Mouse (Mus musculus): ENCODE measurements at regions not wholly inside any gene's neighbourhood (a gene's known extent, or its start where the extent isn't known, plus 50 kb on each side); places are given as distances from the start of the nearest gene placed in this dataset.
A peak's percentile ranks its signal among the peaks of the same experiment; 100 is the strongest.

DNA sequence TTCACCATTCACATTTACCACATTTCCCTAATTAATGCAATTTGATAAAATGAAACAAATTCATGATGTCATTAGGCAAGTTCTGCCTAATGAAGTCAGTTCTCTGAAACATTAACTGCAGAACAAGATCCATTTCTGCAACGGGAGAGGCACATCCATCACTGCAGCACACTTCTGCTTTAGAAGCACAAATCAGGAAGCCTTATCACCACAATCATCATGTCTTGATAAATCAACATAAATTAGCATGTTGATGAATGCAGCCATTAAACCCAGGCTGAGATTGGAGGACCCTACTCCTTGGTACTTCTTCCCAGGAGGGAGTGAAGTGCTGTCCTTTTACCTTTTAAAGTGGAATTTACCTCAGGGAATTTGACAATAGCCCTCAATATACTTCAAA, 1195.4 kb downstream of the Defb40 start:
- ATAC-seq (ENCODE audit: insufficient read depth, low FRiP score, low read depth), result no peak
- no peak overlapping the region for H3K9ac ChIP-seq
- H3K9me3 ChIP-seq, result no peaks in the 10 kb centered on the region
- WGBS, result 50% methylated on average over 1 of the region's 1 CpGs
- H3K27ac ChIP-seq, result no peak overlapping the region
- no peak overlapping the region for H3K4me2 ChIP-seq
- no peak overlapping the region for H3K4me3 ChIP-seq (replicated peaks)
- no peaks in the 10 kb centered on the region for H3K4me1 ChIP-seq
- H3K36me3 ChIP-seq, result no peaks in the 10 kb centered on the region
- no peaks in the 10 kb centered on the region for H3K27me3 ChIP-seq (replicated peaks)

GRCm38 (mm10) chr8:17781559-17782283, 1196.3 kb downstream of the Defb40 start:
- WGBS, result 78% methylated on average over 2 of the region's 2 CpGs
- Histone ChIP-seq H3K36me3 (no peaks in the 10 kb centered on the region), H3K27me3 (replicated peaks) (no peaks in the 10 kb centered on the region), H3K4me1 (no peaks in the 10 kb centered on the region), H3K9ac (no peak overlapping the region), H3K27ac (no peak overlapping the region), H3K9me3 (no peaks in the 10 kb centered on the region), H3K4me2 (no peak overlapping the region), H3K4me3 (replicated peaks) (no peak overlapping the region)
- no peak for ATAC-seq (ENCODE audit: insufficient read depth, low FRiP score, low read depth)

DNA sequence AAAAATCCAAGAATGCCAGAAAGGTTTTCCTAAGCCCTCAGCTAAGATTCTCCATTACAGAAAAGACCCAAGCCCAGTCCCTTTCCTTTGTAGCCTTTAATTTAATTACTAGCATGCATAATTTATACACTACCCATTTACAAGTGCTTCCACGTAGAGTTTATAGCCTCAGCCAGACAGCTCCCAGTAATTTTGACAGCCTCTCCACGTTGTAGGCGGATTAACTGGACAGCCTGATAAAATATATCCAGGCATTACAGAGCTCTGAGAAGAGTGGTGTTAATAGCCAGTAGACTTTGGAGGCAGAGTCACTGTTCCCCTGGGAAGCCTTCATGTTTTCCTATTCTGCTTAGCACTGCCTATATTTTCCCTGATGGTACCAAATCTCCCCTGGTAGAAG, 1202.6 kb downstream of the Defb40 start:
- no peak overlapping the region for H3K4me2 ChIP-seq
- H3K9ac ChIP-seq, result no peak overlapping the region
- H3K9me3 ChIP-seq, result no peaks in the 10 kb centered on the region
- no peaks in the 10 kb centered on the region for H3K27me3 ChIP-seq (replicated peaks)
- no peak overlapping the region for H3K4me3 ChIP-seq (replicated peaks)
- H3K36me3 ChIP-seq, result no peaks in the 10 kb centered on the region
- WGBS, result 42% methylated on average over 3 of the region's 3 CpGs
- H3K4me1 ChIP-seq, result no peaks in the 10 kb centered on the region
- no peak overlapping the region for H3K27ac ChIP-seq
- no peak for ATAC-seq (ENCODE audit: insufficient read depth, low FRiP score, low read depth)

DNA sequence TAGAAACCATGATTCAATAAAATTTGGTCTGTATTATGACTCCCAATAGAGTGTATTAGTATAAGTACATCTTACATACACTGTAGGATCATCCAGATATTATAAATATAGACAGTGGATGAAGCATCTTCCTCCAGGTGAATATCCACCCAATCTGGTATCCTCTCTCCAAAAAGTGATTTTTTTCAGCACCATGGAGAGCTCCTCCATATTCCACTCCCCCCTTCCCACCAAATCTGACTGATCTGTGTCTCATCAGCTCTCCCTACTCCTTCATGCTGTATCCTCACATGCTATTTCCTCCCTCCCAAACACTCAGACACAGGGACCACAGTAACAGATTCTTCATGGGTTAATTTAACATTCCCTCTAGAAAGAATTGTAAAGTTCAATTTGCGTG, 1204.7 kb downstream of the Defb40 start:
- no peaks in the 10 kb centered on the region for H3K4me1 ChIP-seq
- H3K27ac ChIP-seq, result no peak overlapping the region
- no peaks in the 10 kb centered on the region for H3K36me3 ChIP-seq
- 84% methylated on average over 1 of the region's 1 CpGs for WGBS
- H3K4me2 ChIP-seq, result no peak overlapping the region
- no peak overlapping the region for H3K4me3 ChIP-seq (replicated peaks)
- no peak overlapping the region for H3K9ac ChIP-seq
- no peak for ATAC-seq (ENCODE audit: insufficient read depth, low FRiP score, low read depth)
- no peaks in the 10 kb centered on the region for H3K9me3 ChIP-seq
- H3K27me3 ChIP-seq (replicated peaks), result no peaks in the 10 kb centered on the region

- WGBS, result 81% methylated on average over 5 of the region's 5 CpGs
- no peak for ATAC-seq (ENCODE audit: insufficient read depth, low FRiP score, low read depth)
- Histone ChIP-seq H3K4me3 (replicated peaks) (no peak overlapping the region), H3K9ac (no peak overlapping the region), H3K4me2 (no peak overlapping the region), H3K36me3 (no peaks in the 10 kb centered on the region), H3K9me3 (no peaks in the 10 kb centered on the region), H3K27ac (no peak overlapping the region), H3K4me1 (no peaks in the 10 kb centered on the region), H3K27me3 (replicated peaks) (no peaks in the 10 kb centered on the region)
Observed at GRCm38 (mm10) chr8:17767441-17768007, 1210.5 kb downstream of the Defb40 start.

DNA sequence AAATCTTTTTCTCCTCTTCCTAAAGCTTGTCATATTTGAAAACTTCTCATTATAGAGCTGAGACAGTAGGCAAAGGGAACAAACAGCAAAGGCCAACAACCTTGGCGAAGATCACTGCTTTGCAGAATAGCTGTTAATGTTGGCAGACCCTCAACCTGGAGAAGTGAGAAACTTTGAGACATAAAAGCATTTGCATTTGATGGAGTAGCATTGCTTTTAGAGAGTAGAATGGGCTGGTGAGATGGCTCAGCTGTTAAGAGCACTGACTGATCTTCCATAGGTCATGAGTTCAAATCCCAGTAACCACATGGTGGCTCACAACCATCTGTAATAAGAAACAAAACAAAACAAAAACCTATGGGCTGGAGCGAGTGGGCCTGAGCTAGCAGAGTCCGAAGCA, 1253.4 kb downstream of the Defb40 start:
- no peak overlapping the region for H3K4me3 ChIP-seq (replicated peaks)
- no peak overlapping the region for H3K27ac ChIP-seq
- 67% methylated on average over 3 of the region's 3 CpGs for WGBS
- H3K4me1 ChIP-seq, result no peaks in the 10 kb centered on the region
- no peak overlapping the region for H3K9ac ChIP-seq
- no peaks in the 10 kb centered on the region for H3K9me3 ChIP-seq
- ATAC-seq (ENCODE audit: insufficient read depth, low FRiP score, low read depth), result no peak
- no peaks in the 10 kb centered on the region for H3K36me3 ChIP-seq
- H3K4me2 ChIP-seq, result no peak overlapping the region
- no peaks in the 10 kb centered on the region for H3K27me3 ChIP-seq (replicated peaks)

DNA sequence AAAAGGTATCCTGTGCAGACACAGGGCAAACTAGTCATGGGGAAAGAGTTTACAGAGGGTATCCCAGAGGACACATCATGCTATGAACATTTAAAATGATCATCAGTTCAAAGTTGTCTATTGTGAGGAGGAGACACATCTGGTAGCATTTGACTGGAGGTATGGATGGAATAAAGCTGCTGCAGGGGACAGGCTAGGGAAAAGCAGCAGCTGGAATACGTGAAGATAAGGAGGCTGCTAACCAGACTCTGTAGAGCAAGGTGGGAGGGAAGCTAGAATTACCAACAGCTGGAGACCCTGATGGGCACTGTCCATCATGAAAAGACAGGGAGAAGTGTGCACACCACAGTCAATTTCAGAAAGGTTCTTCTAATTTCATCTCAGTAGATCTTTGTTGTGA, 1268.9 kb downstream of the Defb40 start:
- Histone ChIP-seq H3K27me3 (replicated peaks) (no peaks in the 10 kb centered on the region), H3K36me3 (no peaks in the 10 kb centered on the region), H3K9ac (no peak overlapping the region), H3K27ac (no peak overlapping the region), H3K4me1 (no peaks in the 10 kb centered on the region), H3K4me3 (replicated peaks) (no peak overlapping the region), H3K4me2 (no peak overlapping the region), H3K9me3 (no peaks in the 10 kb centered on the region)
- WGBS, result 32% methylated on average over 1 of the region's 1 CpGs
- peak; percentile 27; the same call in 1 of the 2 replicates for ATAC-seq (ENCODE audit: insufficient read depth, low FRiP score, low read depth)

DNA sequence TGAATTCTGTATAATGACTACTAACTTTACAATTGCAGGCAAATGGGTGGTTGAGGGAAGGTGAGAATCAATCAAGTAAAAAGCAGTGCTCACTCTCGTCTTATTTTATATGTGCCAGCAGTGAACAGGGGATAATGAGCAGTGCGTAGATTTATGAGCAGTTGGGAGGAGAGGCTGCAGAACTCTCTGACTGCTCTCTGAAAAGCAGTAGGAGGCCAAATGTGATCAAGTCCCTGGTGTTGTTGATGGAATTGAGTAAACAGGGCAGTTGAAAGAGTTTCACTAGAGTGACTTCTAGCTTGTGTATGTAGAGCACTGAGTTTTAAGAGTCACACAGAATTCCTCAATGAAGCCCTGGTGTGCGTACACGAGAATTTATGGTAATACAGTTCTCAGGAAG, 1269.6 kb downstream of the Defb40 start:
- no peak for ATAC-seq (ENCODE audit: insufficient read depth, low FRiP score, low read depth)
- no peak overlapping the region for H3K4me3 ChIP-seq (replicated peaks)
- H3K27ac ChIP-seq, result no peak overlapping the region
- 68% methylated on average over 4 of the region's 4 CpGs for WGBS
- H3K27me3 ChIP-seq (replicated peaks), result no peaks in the 10 kb centered on the region
- H3K9me3 ChIP-seq, result no peaks in the 10 kb centered on the region
- no peaks in the 10 kb centered on the region for H3K4me1 ChIP-seq
- H3K4me2 ChIP-seq, result no peak overlapping the region
- H3K9ac ChIP-seq, result no peak overlapping the region
- no peaks in the 10 kb centered on the region for H3K36me3 ChIP-seq

DNA sequence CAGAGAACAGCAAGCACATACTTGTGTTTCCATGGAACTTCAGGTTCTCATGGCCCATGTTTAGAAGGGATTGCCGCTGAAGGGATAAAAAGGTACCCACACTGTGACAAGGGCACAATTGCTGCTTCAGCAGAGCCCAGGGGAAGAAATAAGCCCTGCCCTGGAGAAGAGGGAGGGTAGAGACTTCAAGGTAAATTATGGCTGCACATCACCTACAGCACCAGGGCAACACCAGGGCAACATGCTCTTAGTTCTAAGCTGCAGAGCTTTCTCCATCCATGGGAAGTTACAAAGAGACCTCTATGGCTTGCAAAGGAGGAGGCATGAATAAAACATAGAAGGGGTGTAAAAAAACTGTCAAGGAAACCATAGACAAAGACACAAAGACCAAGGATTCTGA, 1273.8 kb downstream of the Defb40 start:
- ATAC-seq (ENCODE audit: insufficient read depth, low FRiP score, low read depth), result no peak
- no peak overlapping the region for H3K9ac ChIP-seq
- no peaks in the 10 kb centered on the region for H3K4me1 ChIP-seq
- no peaks in the 10 kb centered on the region for H3K36me3 ChIP-seq
- H3K27me3 ChIP-seq (replicated peaks), result no peaks in the 10 kb centered on the region
- no peak overlapping the region for H3K27ac ChIP-seq
- H3K4me2 ChIP-seq, result no peak overlapping the region
- no peak overlapping the region for H3K4me3 ChIP-seq (replicated peaks)
- H3K9me3 ChIP-seq, result no peaks in the 10 kb centered on the region
- 88% methylated on average over 1 of the region's 1 CpGs for WGBS

DNA sequence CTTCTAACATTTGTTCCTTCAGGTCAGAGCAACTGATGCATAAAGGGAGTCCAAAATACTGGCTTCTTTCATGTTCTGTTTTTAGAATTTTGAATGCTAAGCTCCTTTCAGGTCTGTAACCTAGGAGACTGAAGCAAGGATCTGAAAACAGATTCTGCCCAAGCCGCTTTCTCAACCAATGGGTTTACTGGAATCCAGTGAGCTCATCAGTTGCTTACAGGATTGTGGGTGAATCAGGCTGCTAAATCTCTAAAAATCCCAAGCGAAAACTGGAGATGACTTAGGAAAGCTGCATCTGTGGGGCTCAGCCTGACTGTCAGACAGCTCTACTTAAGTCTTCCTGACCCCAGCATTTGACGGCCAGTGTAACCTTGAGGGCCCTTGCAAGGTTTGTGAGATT, 1277.7 kb downstream of the Defb40 start:
- H3K36me3 ChIP-seq, result no peaks in the 10 kb centered on the region
- H3K9me3 ChIP-seq, result no peaks in the 10 kb centered on the region
- no peak overlapping the region for H3K4me2 ChIP-seq
- no peak overlapping the region for H3K4me3 ChIP-seq (replicated peaks)
- no peak overlapping the region for H3K27ac ChIP-seq
- H3K27me3 ChIP-seq (replicated peaks), result no peaks in the 10 kb centered on the region
- ATAC-seq (ENCODE audit: insufficient read depth, low FRiP score, low read depth), result no peak
- no peaks in the 10 kb centered on the region for H3K4me1 ChIP-seq
- WGBS, result 67% methylated on average over 3 of the region's 3 CpGs
- H3K9ac ChIP-seq, result no peak overlapping the region

- 66% methylated on average over 4 of the region's 4 CpGs for WGBS
- H3K4me2 ChIP-seq, result no peak overlapping the region
- no peaks in the 10 kb centered on the region for H3K36me3 ChIP-seq
- no peak overlapping the region for H3K4me3 ChIP-seq (replicated peaks)
- no peaks in the 10 kb centered on the region for H3K27me3 ChIP-seq (replicated peaks)
- no peak overlapping the region for H3K27ac ChIP-seq
- no peaks in the 10 kb centered on the region for H3K4me1 ChIP-seq
- H3K9ac ChIP-seq, result no peak overlapping the region
- no peak for ATAC-seq (ENCODE audit: insufficient read depth, low FRiP score, low read depth)
- no peaks in the 10 kb centered on the region for H3K9me3 ChIP-seq
Observed at GRCm38 (mm10) chr8:17690074-17690848, 1287.8 kb downstream of the Defb40 start.

GRCm38 (mm10) chr8:17689641-17690040, 1288.4 kb downstream of the Defb40 start:
- no peaks in the 10 kb centered on the region for H3K9me3 ChIP-seq
- no peak overlapping the region for H3K4me3 ChIP-seq (replicated peaks)
- no peaks in the 10 kb centered on the region for H3K4me1 ChIP-seq
- ATAC-seq (ENCODE audit: insufficient read depth, low FRiP score, low read depth), result no peak
- H3K4me2 ChIP-seq, result no peak overlapping the region
- H3K9ac ChIP-seq, result no peak overlapping the region
- H3K36me3 ChIP-seq, result no peaks in the 10 kb centered on the region
- WGBS, result 94% methylated on average over 3 of the region's 3 CpGs
- no peak overlapping the region for H3K27ac ChIP-seq
- H3K27me3 ChIP-seq (replicated peaks), result no peaks in the 10 kb centered on the region
